Mouse (Mus musculus) G1E (cell line): ENCODE results near the gene Gdap2.
A peak's percentile ranks its signal among the peaks of the same experiment; 100 is the strongest.

ENCODE experiments used
- CTCF ChIP-seq: IDR thresholded peaks from 2 replicates; pipeline ENCODE4 v1.5.1; 2012; ENCODE audit warnings: low read depth, low read length, inconsistent platforms, mixed read lengths
- POLR2AphosphoS5 ChIP-seq: IDR thresholded peaks from 2 replicates; pipeline ENCODE4 v1.6.1; 2012; ENCODE audit warnings: low read depth, low read length, inconsistent platforms; ENCODE audit not compliant: insufficient replicate concordance
- TAL1 ChIP-seq: conservative IDR thresholded peaks from 2 replicates; pipeline ENCODE4 v1.6.1; 2012; ENCODE audit warnings: low read depth, low read length, inconsistent platforms, mixed read lengths

DNA sequence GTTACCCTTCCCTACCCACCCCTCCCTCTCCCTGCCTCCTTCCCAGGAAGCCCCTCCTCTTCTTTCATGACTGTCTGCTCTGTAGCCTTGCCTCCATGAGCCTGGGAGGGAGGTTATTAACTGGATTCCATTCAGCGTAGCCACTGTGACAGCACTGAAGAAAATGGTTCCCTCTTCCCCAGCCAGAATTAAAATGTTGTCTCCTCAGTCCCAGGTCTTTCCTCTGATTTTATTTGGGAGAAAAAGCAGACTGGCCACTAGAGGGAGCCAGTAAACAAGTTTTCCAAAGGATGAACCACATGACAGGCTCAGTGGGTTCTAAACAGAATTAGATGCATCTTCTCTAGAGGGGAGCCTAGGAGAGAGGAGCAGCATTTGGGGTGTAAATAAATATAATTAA, 27.3 kb downstream of the Gdap2 start:
- peak; percentile 26; the same call in 1 of the 2 replicates for TF ChIP-seq CTCF
- TF ChIP-seq POLR2AphosphoS5 = no peak
- no peak for TF ChIP-seq TAL1
